Mouse (Mus musculus) MEL (cell line): ENCODE results near the gene Gm813. TPM values are rescaled to one million over a fixed set of nuclear protein-coding genes. Genes with fewer than 3 reads are reported as not detected.

Experiments used
- DNase-seq: peaks from one replicate; pipeline ENCODE4 v3.0.0; 2011; ENCODE audit warnings: low read depth, low spot score
- H3K27ac ChIP-seq: 2 replicates; pipeline ENCODE4 v1.5.1; 2012; ENCODE audit warnings: low read depth, mild to moderate bottlenecking, control low read depth, low read length, moderate library complexity; ENCODE audit not compliant: control insufficient read depth
- H3K27me3 ChIP-seq, 2 experiments: fragments of 150-350 bp in 1 of 2; sonication (generic) in 1 of 2; 2 replicates each; pipeline ENCODE4 v1.6.1; 2012; ENCODE audit warnings: low read length in 2 of 2, mild to moderate bottlenecking in 2 of 2, improper control_type of control experiment in 1 of 2, moderate library complexity in 1 of 2; ENCODE audit not compliant: insufficient read depth in 2 of 2, control insufficient read depth in 1 of 2
- H3K36me3 ChIP-seq, 2 experiments: 2 replicates each; pipeline ENCODE4 v1.6.1; 2012 to 2014; ENCODE audit warnings: low read length in 2 of 2, improper control_type of control experiment in 1 of 2, inconsistent platforms in 1 of 2, mild to moderate bottlenecking in 1 of 2; ENCODE audit not compliant: insufficient read depth in 2 of 2, control insufficient read depth in 1 of 2
- H3K4me1 ChIP-seq, 2 experiments: fragments of 150-350 bp in 1 of 2; sonication (generic) in 1 of 2; 2 replicates each; pipeline ENCODE4 v1.6.1; 2012; ENCODE audit warnings: low read length in 2 of 2, improper control_type of control experiment in 1 of 2, mild to moderate bottlenecking in 1 of 2; ENCODE audit not compliant: insufficient read depth in 2 of 2, control insufficient read depth in 1 of 2
- H3K4me3 ChIP-seq, 2 experiments: fragments of 150-350 bp in 1 of 2; sonication (generic) in 1 of 2; 2 replicates each; pipeline ENCODE4 v1.5.1; 2012; ENCODE audit warnings: low read depth in 2 of 2, low read length in 2 of 2, mild to moderate bottlenecking in 2 of 2, moderate library complexity in 2 of 2, control low read depth in 1 of 2, improper control_type of control experiment in 1 of 2; ENCODE audit not compliant: control insufficient read depth in 1 of 2, insufficient read depth in 1 of 2
- H3K79me2 ChIP-seq: 2 replicates; pipeline ENCODE4 v1.6.1; 2012; ENCODE audit warnings: mild to moderate bottlenecking, low read length, moderate library complexity; ENCODE audit not compliant: control insufficient read depth, poor library complexity, insufficient read depth
- H3K9ac ChIP-seq: 2 replicates; pipeline ENCODE4 v1.6.1; 2012; ENCODE audit warnings: low read depth, mild to moderate bottlenecking, control low read depth, low read length, moderate library complexity; ENCODE audit not compliant: control insufficient read depth, poor library complexity, severe bottlenecking
- H3K9me3 ChIP-seq: fragments of 150-350 bp; sonication (generic); replicated peaks from 2 replicates; pipeline ENCODE4 v1.6.1; 2012; ENCODE audit warnings: mild to moderate bottlenecking, low read length, improper control_type of control experiment, moderate library complexity; ENCODE audit not compliant: insufficient read depth
- BHLHE40 ChIP-seq: IDR thresholded peaks from 2 replicates; pipeline ENCODE4 v1.6.1; 2012; ENCODE audit warnings: low read depth, mild to moderate bottlenecking, inconsistent platforms, low read length, improper control_type of control experiment, borderline replicate concordance
- CHD2 ChIP-seq: IDR thresholded peaks from 2 replicates; pipeline ENCODE4 v1.6.1; 2011; ENCODE audit warnings: low read length, improper control_type of control experiment
- ELF1 ChIP-seq: IDR thresholded peaks from 2 replicates; pipeline ENCODE4 v1.6.1; 2014; ENCODE audit warnings: low read depth, mild to moderate bottlenecking, inconsistent platforms, low read length, improper control_type of control experiment, moderate library complexity
- GABPA ChIP-seq: IDR thresholded peaks from 2 replicates; pipeline ENCODE4 v1.6.1; 2012; ENCODE audit warnings: low read depth, mild to moderate bottlenecking, inconsistent platforms, low read length, improper control_type of control experiment, moderate library complexity
- JUND ChIP-seq: IDR thresholded peaks from 2 replicates; pipeline ENCODE4 v1.6.1; 2011; ENCODE audit warnings: low read depth, mild to moderate bottlenecking, improper control_type of control experiment, low read length
- KAT2A ChIP-seq: conservative IDR thresholded peaks from 2 replicates; pipeline ENCODE4 v1.6.1; 2012; ENCODE audit warnings: low read depth, low read length, improper control_type of control experiment, inconsistent platforms
- MAZ ChIP-seq: IDR thresholded peaks from 2 replicates; pipeline ENCODE4 v1.6.1; 2012; ENCODE audit warnings: low read depth, mild to moderate bottlenecking, inconsistent platforms, low read length, improper control_type of control experiment
- NELFE ChIP-seq: IDR thresholded peaks from 2 replicates; pipeline ENCODE4 v1.6.1; 2011; ENCODE audit warnings: low read depth, low read length, improper control_type of control experiment
- SMC3 ChIP-seq: IDR thresholded peaks from 2 replicates; pipeline ENCODE4 v1.6.1; 2011; ENCODE audit warnings: low read depth, low read length, improper control_type of control experiment
- TCF12 ChIP-seq: IDR thresholded peaks from 2 replicates; pipeline ENCODE4 v1.6.1; 2014; ENCODE audit warnings: low read depth, mild to moderate bottlenecking, inconsistent platforms, low read length, improper control_type of control experiment, moderate library complexity
- USF2 ChIP-seq, 2 experiments: IDR thresholded peaks; 2 replicates each; pipeline ENCODE4 v1.6.1; 2011 to 2012; ENCODE audit warnings: improper control_type of control experiment in 2 of 2, low read length in 2 of 2, borderline replicate concordance in 1 of 2, inconsistent platforms in 1 of 2, low read depth in 1 of 2, mild to moderate bottlenecking in 1 of 2; ENCODE audit not compliant: insufficient read depth in 1 of 2
- ZMIZ1 ChIP-seq: IDR thresholded peaks from 2 replicates; pipeline ENCODE4 v1.6.1; 2012; ENCODE audit warnings: low read depth, mild to moderate bottlenecking, inconsistent platforms, low read length, improper control_type of control experiment, moderate library complexity
- polyA plus RNA-seq, 2 experiments: library from polyadenylated mRNA; stranded (reverse) in 1 of 2; unstranded in 1 of 2; fragments of >175 nt in 1 of 2; fragments of >200 nt in 1 of 2; gene quantifications; 2 replicates each; pipeline versions ENCODE4 v1.2.1 to v1.2.4; 2012; ENCODE audit warnings: low replicate concordance in 2 of 2, low read depth in 1 of 2; ENCODE audit not compliant: insufficient read length in 2 of 2, insufficient read depth in 1 of 2, missing spikeins in 1 of 2
- total RNA-seq: library from RNA; depleted of rRNA; stranded (reverse); fragments of 300-350 nt; gene quantifications from 2 replicates; pipeline ENCODE4 v1.2.3, GENCODE M21; 2012

The Gm813 gene
- total and polyA plus RNA-seq, 3 experiments = not detected

DNA sequence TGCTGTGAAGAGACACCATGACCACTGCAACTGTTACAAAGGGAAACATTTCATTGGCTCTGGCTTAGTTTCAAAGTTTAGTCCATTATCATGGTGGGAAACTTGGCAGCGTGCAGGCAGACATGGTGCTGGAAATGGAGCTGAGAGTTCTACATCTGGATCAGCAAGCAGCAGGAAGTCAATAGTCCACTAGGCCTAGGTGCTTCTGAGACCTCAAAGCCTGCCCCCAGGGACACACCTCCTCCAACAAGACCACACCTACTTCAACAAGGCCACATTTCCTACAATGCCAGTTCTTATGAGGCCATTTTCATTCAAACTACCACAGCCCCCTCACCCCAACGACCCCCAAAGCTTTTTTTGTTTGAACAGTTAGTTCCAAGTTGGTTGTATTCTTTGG lies 13.0 kb upstream of the Gm813 start:
- Histone ChIP-seq H3K36me3 (peaks cover 0 to 23% of the 10 kb centered on the region in 2 experiments; a peak in 2 of 4 replicates), H3K9me3 (no peaks in the 10 kb centered on the region), H3K9ac (no peak overlapping the region), H3K79me2 (no peaks in the 10 kb centered on the region), H3K4me1 (peaks cover 19 to 25% of the 10 kb centered on the region in 2 experiments), H3K27ac (no peak overlapping the region), H3K4me3 (no peak overlapping the region), H3K27me3 (no peaks in the 10 kb centered on the region)
- no peak for TF ChIP-seq NELFE
- no peak for TF ChIP-seq SMC3
- no peak for TF ChIP-seq JUND
- TF ChIP-seq KAT2A = no peak
- no peak for DNase-seq

DNA sequence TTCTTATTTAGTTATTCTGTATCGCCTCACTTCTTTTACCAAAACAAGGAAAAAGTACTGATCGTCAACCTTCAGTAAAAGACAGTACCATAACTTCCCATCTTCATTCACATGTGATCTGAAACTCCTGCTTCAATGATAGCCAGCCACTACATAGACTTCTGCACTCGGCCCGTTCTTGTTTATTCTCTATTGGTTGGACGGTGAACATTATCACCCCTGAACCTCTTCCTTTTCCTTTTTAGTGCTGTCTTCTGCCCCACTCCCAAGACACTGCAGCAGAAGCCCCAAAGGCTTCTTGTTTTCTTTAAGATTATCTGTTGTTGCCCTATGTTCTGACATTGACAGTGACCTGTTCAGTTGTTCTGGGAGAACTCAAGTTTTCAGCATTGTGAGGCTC lies 12.2 kb upstream of the Gm813 start:
- Histone ChIP-seq H3K79me2 (no peaks in the 10 kb centered on the region), H3K9me3 (no peaks in the 10 kb centered on the region), H3K9ac (no peak overlapping the region), H3K27ac (peak overlapping the region; percentile 28; the same call in 1 of the 2 replicates), H3K36me3 (peaks cover 0 to 23% of the 10 kb centered on the region in 2 experiments; a peak in 2 of 4 replicates), H3K4me3 (no peak overlapping the region), H3K27me3 (no peaks in the 10 kb centered on the region), H3K4me1 (peaks cover 19 to 25% of the 10 kb centered on the region in 2 experiments)
- TF ChIP-seq ZMIZ1 = no peak
- peak; percentile 50 for DNase-seq

DNA sequence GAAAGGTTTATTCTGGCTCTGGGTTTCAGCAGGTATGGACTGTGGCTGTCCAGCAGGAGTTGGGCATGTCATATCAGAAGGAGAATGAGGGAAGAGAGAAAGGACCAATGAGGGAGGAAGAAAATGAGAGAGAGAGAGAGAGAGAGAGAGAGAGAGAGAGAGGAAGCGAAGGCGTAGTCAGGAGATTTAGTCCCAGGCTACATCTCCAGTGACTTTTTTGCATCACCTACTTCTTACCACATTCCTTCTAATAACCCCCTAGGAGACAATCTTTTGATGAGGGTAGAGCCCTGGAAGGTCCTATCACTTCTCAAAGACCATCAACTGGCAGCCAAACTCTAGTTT lies 11.5 kb upstream of the Gm813 start:
- Histone ChIP-seq H3K27ac (no peak overlapping the region; the same call in 1 of the 2 replicates), H3K9ac (no peak overlapping the region)

More for the DNA sequence above, 11.5 kb upstream of the Gm813 start:
- no peaks in the 10 kb centered on the region for H3K79me2 ChIP-seq
- H3K36me3 ChIP-seq = peaks cover 0 to 23% of the 10 kb centered on the region in 2 experiments; a peak in 2 of 4 replicates
- H3K27me3 ChIP-seq = no peaks in the 10 kb centered on the region
- H3K4me1 ChIP-seq = peaks cover 19 to 25% of the 10 kb centered on the region in 2 experiments
- no peak overlapping the region for H3K4me3 ChIP-seq
- H3K9me3 ChIP-seq = no peaks in the 10 kb centered on the region
- TF ChIP-seq TCF12 (no peak), BHLHE40 (no peak), JUND (peak; percentile 93), CHD2 (no peak), ELF1 (no peak), USF2 (IDR thresholded peaks at IDR 0.05; ENCODE audit: borderline replicate concordance in 1 of 2, insufficient read depth in 1 of 2, low read depth in 1 of 2, low read length in 2 of 2) (no peak), MAZ (no peak), GABPA (no peak)
- peak; percentile 23 for DNase-seq
